Mouse (Mus musculus): ENCODE data around the gene Zfp689.

DNA sequence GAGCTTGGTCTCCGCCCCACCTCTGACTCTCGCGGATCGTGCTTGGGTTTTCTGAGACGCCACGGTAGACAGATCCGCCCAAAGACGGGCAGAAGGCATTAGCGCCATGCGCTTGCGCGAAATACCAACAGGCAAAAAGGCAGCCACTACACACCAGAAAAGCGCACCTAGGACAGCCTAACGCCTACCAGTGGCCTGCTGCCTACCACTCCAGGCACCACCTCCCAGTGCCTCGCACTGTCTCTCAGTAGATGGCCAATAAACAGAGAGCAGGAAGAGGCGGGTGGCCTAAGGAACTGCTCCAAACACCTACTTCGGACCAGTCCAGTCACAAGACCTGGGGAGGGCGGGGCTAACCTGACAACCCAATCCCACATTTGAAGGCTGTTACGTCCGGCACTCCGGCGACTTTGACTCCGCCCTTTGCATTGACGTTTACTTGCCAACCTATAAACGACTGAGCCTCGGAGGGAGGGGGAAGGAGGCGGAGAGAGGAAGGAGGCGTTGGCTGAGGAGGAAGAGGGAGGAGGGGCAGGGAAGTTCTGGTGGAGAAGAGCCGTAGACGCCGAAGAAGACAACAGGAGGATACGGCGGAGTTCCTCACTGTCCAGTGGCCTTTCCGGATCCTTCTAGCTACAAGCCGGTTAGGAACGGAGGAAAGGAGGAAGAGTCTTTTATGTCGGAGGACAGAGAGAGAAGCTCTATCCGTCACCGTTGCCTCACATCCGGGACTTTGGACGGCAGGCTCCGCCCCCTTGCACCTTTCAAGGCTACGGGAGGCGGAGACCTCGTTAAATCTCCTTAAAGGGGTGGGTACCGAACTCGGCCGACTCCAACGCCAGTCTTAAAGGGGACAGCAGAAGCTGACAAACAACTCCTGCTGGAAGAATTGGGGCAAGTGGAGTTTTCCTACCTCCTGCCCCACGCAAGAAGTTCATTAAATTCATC, 29.0 kb upstream of the Zfp689 start:
- TF ChIP-seq CTCF (IDR thresholded peaks at IDR 0.05; ENCODE audit: low read depth): peak; percentile 51
- TF ChIP-seq EP300 (optimal IDR thresholded peaks at IDR 0.05): no peak

Data from stomach, postnatal 0 days (tissue).